Mouse (Mus musculus): ENCODE data around the gene Plpp3. TPM values are rescaled to one million over a fixed set of nuclear protein-coding genes. Genes with fewer than 3 reads are reported as not detected.

The Plpp3 gene
- total RNA-seq (2021) = 10 to 100 TPM; 43.9 to 45.4 TPM
- long read RNA-seq, experiment 1, transcript Plpp3-201 (6 exons, 3,159 nt) = major isoform, 18 of 24 reads
- long read RNA-seq, experiment 1, partial matches to known transcripts = 2 of 24 reads
- long read RNA-seq, experiment 1, other reads (novel, unspliced or antisense) = 4 of 24 reads
- long read RNA-seq, experiment 2, transcript Plpp3-201 (6 exons, 3,159 nt) = major isoform, 18 of 27 reads
- long read RNA-seq, experiment 2, partial matches to known transcripts = 7 of 27 reads
- long read RNA-seq, experiment 2, other reads (novel, unspliced or antisense) = 2 of 27 reads

DNA sequence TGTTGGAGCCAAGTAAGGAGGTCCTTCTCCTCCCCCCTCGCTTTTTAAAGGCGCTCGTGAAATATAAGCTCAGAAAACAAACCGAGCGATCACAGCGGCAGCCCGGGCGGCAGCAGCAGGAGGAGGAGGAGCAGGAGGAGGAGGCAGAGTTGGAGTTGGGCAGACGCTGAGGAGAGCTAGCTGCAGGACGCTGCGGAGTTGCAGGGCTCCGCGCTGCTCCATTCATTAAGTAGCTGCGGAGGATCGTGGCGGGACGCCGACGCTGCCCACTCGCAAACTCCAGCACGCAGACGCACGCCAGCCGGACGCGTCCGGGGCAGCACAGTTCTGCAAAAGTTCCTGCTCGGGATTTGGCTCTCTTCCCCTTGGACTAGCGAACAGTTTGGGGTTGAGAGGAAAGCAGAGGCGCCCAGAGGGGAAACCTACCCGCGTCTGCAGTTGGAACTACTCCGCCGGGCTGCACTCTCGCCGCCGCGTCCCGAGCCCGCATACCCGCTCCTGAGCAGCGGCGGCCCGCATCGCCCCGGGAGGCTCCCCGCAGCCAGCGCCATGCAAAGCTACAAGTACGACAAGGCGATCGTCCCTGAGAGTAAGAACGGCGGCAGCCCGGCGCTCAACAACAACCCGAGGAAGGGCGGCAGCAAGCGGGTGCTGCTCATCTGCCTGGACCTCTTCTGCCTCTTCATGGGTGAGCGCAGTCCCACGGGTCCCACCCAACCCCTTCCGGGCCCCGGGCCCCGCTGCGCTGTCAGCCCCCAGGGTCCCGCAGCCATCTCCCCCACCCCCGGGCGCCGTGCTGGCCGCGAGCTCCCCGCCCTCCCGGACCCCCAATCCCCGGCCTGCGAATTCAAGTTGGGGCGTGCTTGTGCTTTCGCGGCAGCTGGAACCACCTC, at the start of gene Plpp3:
Gene Plpp3, plus strand, starts transcription at position 72 of the 893 bp plus-strand sequence.
- intact Hi-C loops (cut with DNase I) = loop anchor here (2.0 to 10.0 kb wide), 5 partner anchors 45 to 477 kb away; no protein-coding TSS in a partner anchor
- peak; percentile 81 to 82 for DNase-seq

DNA sequence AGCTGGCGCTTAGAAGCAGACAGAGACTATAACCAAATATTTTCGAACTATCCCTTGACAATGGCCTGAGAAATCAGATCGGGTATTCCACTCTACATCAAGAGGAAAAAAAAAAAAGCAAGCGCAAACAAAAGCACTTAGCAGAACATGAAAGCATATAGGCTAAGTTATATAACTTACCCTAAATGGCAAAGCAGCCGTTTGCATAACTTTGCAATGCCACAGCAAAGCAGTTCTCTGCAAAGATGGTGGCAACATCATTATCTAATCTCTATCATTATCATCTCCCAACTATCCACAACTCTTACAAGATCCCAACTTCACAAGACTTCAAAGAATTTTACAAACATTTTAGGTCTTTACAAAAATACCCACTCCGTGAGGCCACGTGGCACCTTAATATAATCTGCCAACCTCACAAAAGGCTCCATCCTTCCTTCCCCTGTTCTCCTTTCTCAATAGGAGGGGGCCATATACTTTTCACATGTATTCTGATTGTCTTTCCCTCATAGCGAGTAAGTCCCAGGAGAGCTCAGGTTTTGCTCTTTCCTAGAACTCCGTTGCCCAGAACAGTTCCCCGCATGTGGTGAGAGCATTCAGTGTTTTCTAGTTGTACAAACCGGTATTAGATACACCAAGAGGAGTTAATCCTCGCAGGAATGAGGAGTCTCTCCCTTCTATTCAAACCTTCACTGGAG, 49.1 kb upstream of the Plpp3 start:
- intact Hi-C loops (cut with DNase I) = no loop called here
- DNase-seq = no peak

DNA sequence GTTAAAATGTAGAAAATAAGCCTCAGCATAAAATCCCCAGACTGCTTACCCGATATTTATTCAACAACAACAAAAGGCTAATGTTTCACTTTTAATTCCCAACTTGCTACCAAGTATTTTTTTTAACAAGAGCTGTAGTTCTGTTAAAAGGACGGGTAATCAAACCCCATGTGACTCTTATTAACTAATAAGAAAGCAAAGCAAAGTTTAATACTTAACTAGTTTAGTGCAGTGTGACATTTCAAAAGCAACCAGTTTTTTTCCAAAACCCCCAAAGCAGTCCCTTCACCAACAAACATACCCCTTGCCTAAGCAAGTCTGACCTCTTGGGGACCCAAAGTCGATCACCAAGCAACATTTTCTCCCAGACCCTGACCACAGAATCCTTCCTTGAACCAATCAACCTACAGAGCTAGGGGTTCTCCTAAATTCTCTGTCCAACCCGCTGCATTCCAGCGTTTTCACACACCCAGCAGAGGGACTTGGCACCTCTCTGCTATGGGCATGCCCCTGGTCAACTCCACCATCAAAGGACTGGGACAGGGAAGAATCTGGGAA, 48.4 kb upstream of the Plpp3 start:
- peak in 1 of 2 experiments; percentile 33 for DNase-seq
- intact Hi-C loops (cut with DNase I) = no loop called here

DNA sequence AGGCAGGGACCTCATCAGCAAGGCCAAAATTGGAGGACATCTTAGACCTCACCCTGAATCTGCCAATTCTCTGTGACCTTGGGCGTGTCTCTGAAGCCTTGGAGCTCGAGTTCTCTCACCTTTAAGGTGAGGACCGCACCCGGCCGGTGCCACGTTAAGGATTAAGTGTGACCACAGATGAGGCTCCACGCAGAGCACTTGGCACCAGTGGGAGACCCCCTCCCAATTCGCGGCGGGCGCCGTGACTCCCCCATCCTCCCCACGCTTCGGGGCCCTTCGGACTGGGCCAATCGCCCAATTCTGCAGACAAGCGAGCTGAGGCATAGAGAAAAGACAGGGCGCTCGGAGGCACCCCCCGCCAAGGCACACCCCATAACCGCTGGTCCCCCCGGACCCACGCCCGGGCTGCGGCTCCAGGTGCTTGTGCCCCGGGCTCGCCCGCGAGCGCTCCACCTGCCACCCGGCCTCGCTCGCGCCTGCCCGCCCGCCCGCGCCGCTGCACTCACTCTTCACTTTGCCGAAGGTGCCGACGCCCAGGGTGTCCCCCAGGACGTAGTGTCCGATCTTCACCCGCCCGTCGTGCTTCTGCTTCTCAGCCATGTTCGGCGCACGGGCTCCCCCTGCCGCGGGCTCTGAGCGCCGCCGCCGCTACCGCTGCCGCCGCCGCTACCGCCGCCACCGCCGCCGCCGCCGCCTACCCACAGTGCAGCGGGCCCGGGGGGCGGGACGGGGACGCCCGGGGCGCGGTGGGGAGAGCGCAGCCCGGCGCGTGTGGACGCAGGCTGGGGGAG, 47.8 kb upstream of the Plpp3 start, which contains the start of gene Prkaa2:
Gene Prkaa2, minus strand, starts transcription at position 692 of the 791 bp plus-strand sequence.
- peak; percentile 64 to 66 for DNase-seq
- intact Hi-C loops (cut with DNase I) = no loop called here

DNA sequence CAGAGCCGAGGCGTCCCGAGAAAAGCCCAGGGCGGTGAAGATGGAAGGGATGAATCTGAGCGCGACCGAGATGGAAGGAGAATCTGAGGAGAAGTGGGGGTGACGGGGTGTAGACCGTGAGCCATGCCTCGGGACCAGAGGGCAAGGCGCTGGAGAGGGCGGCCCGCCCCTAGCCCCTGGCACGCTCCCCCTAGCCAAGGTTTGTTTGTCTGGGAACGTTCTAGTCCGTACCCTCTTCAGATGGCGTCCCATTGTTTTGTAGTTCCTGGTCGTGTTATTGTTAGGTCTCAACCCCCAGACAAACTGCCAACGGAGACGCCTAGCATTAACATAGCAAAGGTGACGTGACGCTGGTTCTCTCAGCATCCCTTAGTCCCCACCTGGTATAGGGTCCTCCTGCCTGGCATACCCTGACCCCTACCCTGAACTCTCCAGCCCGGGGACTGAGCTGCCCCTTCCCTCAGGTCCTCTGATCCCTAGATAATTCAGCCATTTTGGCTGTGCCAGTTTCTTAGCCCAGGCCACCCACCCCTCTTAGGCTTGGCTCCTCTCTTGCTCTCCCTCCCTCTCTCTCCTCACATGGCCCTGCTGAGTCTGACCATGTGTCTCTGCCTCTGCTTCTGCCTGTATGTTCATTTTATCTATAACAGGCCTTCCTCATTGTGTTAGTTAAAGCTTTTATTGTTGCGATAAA, 47.0 kb upstream of the Plpp3 start:
- DNase-seq = peak in 1 of 2 experiments; percentile 31
- intact Hi-C loops (cut with DNase I) = no loop called here

DNA sequence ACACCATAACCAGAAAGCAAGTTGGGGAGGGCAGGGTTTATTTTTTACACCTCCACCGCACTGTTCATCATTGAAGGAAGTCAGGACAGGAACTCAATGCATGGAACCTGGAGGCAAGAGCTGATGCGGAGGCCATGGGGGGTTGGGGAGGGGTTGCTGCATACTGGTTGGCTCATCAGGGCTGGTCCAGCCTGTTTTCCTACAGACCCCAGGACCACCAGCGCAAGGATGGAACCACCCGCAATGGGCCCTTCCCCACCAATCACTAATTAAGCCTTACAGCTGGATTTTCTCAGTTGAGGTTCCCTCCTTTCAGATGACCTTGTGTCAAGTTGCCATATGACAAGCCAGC, 46.5 kb upstream of the Plpp3 start:
- intact Hi-C loops (cut with DNase I) = no loop called here
- DNase-seq = no peak

DNA sequence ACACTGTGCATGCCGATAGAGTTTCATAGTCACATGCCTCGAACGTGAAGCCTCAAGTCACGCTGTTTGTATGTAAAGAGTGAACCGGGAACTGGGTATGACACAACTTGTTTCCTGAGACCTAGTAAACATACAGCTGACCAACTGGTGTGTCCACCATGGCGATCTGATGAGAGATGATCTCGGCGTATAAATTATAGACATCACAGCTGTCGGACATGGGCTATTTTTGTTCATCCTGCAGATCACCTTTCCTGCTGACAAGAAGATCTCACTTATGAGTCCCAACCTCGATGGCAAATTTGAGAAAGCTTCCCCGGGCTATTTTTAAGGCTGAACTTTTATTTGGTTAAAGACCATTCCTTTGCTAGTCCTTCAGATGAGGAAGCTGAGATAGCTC, 45.4 kb upstream of the Plpp3 start:
- intact Hi-C loops (cut with DNase I) = no loop called here
- DNase-seq = peak in 1 of 2 experiments; percentile 14

DNA sequence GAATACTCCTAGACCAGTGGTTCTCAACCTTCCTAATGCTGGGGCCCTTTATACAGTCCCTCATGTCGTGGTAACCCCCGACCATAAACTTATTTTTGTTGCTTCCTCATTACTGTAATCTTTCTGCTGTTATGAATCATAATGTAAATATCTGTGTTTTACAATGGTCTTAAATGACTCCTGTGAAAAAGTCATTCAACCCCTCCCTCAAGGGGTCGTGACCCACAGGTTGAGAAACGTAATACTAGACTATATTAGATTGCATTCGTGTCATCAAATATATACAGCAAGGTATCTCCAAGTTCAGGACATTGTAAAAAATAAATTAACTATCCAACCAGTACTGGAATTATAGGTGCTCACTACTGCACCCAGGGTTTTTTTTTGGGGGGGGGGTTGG, 44.1 kb upstream of the Plpp3 start:
- no peak for DNase-seq
- intact Hi-C loops (cut with DNase I) = no loop called here

DNA sequence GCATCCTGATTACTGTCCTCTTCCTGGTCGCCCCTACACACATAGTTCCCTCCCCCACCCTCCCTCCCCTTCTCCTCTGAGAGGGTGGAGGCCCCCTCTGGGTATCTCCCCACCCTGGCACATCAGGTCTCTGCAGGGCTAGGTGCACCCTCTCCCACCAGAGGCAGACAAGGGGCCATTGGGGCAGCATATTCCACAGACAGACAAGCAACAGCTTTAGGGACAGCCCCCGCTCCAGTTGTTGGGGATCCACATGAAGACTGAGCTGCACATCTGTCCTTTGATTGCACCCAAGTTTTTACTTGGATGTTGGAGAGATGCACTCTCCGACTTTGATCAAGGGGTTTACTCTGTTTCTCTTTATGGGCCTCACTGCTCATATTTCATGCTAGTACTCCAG, 43.7 kb upstream of the Plpp3 start:
- DNase-seq = no peak
- intact Hi-C loops (cut with DNase I) = no loop called here

DNA sequence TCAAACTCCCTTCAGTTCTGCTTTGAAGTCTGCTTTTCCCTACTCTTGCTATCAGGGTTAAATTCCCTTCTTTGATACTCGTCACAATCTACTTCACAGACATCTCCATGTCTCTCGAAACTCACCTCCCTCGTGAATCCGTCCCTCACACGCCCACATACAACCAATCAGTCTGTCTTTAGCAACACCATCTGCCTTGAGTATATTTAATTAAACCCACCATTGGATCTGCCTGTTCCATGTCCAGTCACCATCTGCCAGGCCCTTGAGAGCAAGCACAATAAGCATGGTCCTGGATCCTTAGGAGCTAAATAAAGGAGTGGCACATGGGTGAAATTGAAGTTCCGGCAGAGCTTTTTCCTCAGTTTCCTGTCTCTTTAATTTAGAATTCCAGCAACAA, 36.1 kb upstream of the Plpp3 start:
- intact Hi-C loops (cut with DNase I) = loop anchor here (5.0 to 10.0 kb wide), 2 partner anchors 46 to 84 kb away; no protein-coding TSS in a partner anchor
- no peak for DNase-seq

DNA sequence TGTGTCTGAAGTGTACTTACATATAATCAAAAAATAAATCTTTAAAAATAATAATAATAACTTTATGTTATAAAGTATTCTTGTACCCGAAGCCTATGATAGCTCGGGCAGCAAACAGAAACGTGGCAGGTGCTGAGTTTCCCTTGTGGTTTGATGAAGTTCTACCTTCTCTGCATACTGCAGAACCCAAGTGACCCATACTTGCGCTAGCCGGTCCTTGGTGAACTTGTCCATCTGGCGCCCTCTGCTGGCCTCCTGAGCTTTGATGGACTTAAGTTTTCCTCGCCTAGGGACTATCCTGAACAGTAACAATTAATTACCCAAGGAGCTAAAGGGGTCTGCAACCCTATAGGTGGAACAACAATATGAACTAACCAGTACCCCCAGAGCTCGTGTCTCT, 34.7 kb upstream of the Plpp3 start:
- intact Hi-C loops (cut with DNase I) = loop anchor here (5.0 to 10.0 kb wide), 2 partner anchors 48 to 85 kb away; no protein-coding TSS in a partner anchor
- peak; percentile 58 to 63 for DNase-seq

DNA sequence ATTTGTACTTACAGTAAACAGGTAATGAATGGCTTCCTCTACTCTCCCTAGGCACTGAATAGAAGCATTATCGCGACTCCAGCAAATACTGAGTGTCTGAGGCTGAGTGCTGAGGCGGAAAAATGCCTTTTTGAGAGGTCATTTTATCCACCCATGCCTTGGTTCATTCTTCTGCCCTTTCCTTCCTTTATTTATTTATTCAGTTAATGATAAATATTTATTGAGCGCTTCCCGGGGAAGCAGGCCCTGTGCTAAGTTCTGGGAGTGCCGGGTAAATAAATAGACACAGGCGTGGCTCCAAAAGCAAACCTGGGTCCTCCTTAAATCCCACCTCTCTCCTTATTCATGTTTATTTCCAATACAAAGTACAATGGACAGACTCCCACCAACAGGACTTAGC, 27.9 kb upstream of the Plpp3 start:
- DNase-seq = no peak

DNA sequence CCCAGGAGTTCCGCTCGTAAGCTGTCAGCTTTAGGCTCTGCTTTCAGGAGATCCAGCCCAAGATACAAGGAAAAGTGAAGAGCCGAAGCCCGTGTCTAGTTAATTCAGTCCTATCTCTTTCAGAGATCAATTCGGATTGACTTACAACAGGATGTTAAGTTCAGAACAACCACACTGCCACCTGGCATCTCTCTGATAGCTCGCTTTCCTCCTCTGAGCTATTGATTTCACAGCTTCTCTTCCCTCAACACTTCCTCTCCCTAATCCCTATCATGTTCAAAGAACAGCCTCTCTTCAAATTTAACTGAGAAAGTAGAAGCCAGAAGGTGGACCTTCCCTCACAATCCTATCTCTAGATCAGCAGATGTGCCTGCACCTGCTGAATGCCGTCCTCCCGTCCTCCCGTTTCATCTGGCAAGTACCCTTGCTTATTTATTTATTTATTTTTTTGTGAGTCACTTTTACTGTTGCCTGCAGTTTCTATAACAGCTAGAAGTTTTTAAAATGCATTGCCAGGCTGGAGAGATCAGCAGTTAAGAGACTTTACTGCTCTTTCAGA, 25.3 kb upstream of the Plpp3 start:
- intact Hi-C loops (cut with DNase I) = no loop called here
- DNase-seq = no peak

More for the DNA sequence above, 27.9 kb upstream of the Plpp3 start:
- intact Hi-C loops (cut with DNase I) = loop anchor here (10.0 kb wide), 1 partner anchor 54 kb away; no protein-coding TSS in a partner anchor

DNA sequence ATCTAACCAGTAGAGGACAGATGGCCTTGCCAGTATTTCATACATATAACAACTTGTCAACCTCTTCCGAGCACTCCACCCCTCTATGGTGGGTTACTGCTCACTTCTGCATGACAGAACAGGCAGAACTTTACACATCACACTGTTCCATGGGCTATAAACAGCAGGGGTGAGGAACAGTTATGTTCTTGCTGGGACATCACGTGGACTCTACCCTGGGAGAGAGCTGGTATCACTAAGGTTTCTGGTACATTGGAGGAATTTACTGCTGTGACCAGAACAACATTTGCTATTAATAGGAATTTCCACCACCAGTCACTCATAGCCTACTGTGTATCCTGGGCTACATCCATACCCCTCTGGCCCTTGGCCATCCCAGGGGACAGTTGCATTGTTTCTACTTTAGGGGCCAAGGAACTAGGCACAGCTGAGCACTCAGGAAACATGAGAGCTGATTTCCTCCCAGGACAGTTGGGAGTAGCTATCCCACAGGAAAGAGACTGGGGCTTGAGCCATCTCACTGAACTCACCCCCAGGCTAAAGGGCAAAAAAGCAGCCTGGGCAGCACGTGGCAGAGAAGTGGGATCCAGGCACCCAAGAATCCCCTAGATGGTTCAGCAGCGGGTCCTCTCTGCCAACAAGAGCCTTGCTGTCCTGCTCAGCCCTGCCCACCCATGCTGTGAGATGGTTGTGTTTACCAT, 23.6 kb upstream of the Plpp3 start:
- DNase-seq = no peak
- intact Hi-C loops (cut with DNase I) = no loop called here

DNA sequence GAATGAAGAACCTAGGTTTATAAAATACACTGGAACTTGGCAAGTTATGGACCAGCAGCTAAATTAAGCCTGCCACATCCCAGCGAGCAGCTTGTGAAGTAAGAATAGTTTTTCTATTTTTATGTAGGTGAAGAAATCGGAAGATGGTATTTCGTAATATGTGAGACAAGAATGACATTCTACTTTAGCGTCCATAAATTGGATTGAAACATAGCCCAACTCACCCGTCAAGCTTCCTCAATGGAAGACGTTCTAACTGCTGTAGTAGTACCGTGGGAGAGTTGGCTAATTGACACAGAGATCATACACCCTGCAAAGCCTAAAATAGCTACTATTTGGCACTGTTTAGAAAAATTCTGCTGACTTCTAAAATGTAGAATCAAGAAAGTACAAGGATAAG, 7.7 kb upstream of the Plpp3 start:
- DNase-seq = no peak
- intact Hi-C loops (cut with DNase I) = no loop called here

DNA sequence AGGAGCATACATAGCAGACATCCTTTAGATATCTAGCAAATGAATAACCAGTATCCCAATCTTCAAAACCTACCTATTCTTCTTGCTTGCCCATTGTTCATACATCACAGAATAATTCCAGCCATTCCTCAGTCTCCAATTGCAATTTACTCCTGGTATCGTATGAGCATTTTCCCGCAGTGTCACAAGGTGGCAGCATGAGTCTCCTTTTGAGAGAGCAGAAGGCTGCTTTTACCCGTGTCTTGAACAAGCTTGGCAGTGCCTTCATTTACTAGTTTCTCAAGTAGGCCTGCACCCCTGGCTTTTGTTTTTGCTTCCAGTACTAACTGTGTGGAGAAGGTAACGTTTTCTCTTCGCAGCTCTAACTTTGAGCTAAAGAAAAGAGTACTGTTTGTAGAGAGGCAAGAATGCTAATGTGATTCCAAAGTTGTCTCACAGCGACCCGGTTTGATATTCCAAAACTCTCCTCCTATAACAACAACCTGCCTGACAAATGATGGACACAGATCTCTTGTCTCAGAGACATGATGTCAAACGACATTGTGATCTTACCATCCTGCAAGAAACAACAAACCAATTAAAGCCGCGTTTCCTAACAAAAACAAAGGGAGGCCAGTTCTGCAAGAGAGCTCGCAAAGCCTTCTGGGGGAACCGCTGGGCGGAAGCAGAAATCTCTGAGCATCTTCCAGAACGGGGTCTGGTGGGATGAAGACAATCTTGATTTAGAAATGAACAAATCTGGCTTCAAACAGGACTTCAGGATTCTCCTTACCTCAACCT, 5.0 kb upstream of the Plpp3 start:
- intact Hi-C loops (cut with DNase I) = loop anchor here (10.0 kb wide), 2 partner anchors 393 to 483 kb away; no protein-coding TSS in a partner anchor
- peak; percentile 50 to 70 for DNase-seq

DNA sequence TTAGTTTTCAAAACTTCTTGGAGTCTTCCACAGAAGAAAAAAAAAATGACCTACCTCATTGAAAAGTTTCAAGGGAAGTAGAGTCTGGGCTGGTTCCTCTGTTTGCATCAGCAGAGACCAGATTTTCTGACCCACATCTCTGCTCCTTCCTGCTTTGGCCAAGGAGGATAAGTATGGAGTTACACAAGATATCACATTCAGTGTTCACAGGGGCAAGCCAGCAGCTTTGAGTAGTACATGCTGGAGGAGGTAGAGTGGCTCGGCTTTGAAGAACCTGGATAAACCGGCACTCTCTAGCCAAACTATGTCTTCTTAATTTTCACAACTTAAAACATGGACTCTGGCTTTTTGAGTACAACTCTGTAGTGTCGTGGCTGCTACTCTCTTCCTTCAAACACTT, 3.9 kb upstream of the Plpp3 start:
- no peak for DNase-seq
- intact Hi-C loops (cut with DNase I) = loop anchor here (10.0 kb wide), 2 partner anchors 392 to 482 kb away; no protein-coding TSS in a partner anchor

Data from gastrocnemius, postnatal 36 days (tissue).